Mouse (Mus musculus): ENCODE data around the gene Slc9a9. TPM values are rescaled to one million over a fixed set of nuclear protein-coding genes. Genes with fewer than 3 reads are reported as not detected.

The Slc9a9 gene
- polyA plus RNA-seq, 1 experiment, result 6.5 TPM

DNA sequence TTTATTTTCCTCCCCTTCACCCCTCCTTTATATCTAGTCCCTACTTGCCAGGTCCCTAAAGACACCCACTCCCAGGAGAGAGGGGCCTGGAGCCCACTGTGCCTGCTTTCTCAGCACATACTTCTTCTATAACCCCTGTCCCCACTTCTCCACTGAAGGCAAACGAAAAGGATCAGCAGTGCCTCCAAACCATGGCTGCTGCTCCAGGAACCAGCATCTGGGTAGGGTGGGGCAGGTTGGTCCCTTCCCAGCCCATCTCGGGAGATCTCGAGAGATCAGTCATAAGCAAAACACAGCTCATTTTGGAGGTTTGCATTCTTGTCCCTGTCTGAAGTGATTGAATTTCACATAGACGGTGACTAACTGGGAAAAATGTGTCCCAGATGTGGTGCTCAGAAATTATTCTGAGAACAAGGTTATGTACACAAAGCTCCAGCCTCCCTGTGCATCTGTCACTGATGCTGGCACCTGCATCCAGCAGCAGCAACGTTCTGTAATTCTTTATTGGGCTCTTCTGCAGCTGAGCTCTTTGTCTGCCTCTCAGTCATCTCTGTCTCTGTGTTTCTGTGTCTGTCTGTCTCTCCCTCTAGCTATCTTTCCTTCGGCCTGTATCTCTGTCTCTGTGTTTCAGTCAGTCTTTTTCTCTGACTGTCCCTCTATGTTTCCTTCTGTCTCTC, 31.6 kb downstream of the Slc9a9 start:
- TF ChIP-seq CTCF (IDR thresholded peaks at IDR 0.05; ENCODE audit: control insufficient read depth, insufficient read depth, low read length), result no peak
- no peak for TF ChIP-seq POLR2A (IDR thresholded peaks at IDR 0.05; ENCODE audit: borderline replicate concordance, control insufficient read depth, low read depth, low read length)
- 73% methylated on average over 6 of the region's 6 CpGs for WGBS
- H3K4me1 ChIP-seq (ENCODE audit: control insufficient read depth, insufficient read depth, low read length), result peaks cover 3% of the 10 kb centered on the region; the same call in 1 of the 2 replicates
- no peak overlapping the region for H3K4me3 ChIP-seq (replicated peaks; ENCODE audit: control insufficient read depth, low read depth, low read length)
- no peak overlapping the region for H3K27ac ChIP-seq (ENCODE audit: control insufficient read depth, insufficient read depth, low read depth, low read length, poor library complexity)

GRCm38 (mm10) chr9:94701965-94702634, 32.4 kb downstream of the Slc9a9 start:
- Histone ChIP-seq H3K27ac (ENCODE audit: control insufficient read depth, insufficient read depth, low read depth, low read length, poor library complexity) (no peak overlapping the region), H3K4me3 (replicated peaks; ENCODE audit: control insufficient read depth, low read depth, low read length) (no peak overlapping the region), H3K4me1 (ENCODE audit: control insufficient read depth, insufficient read depth, low read length) (no peaks in the 10 kb centered on the region; the same call in 1 of the 2 replicates)
- TF ChIP-seq POLR2A (IDR thresholded peaks at IDR 0.05; ENCODE audit: borderline replicate concordance, control insufficient read depth, low read depth, low read length), result no peak
- no peak for TF ChIP-seq CTCF (IDR thresholded peaks at IDR 0.05; ENCODE audit: control insufficient read depth, insufficient read depth, low read length)
- 79% methylated on average over 10 of the region's 10 CpGs for WGBS

GRCm38 (mm10) chr9:94704986-94705757, 35.5 kb downstream of the Slc9a9 start:
- Histone ChIP-seq H3K4me3 (replicated peaks; ENCODE audit: control insufficient read depth, low read depth, low read length) (no peak overlapping the region), H3K27ac (ENCODE audit: control insufficient read depth, insufficient read depth, low read depth, low read length, poor library complexity) (no peak overlapping the region), H3K4me1 (ENCODE audit: control insufficient read depth, insufficient read depth, low read length) (no peaks in the 10 kb centered on the region; the same call in 1 of the 2 replicates)
- WGBS, result 69% methylated on average over 9 of the region's 9 CpGs
- no peak for TF ChIP-seq CTCF (IDR thresholded peaks at IDR 0.05; ENCODE audit: control insufficient read depth, insufficient read depth, low read length)
- TF ChIP-seq POLR2A (IDR thresholded peaks at IDR 0.05; ENCODE audit: borderline replicate concordance, control insufficient read depth, low read depth, low read length), result no peak

DNA sequence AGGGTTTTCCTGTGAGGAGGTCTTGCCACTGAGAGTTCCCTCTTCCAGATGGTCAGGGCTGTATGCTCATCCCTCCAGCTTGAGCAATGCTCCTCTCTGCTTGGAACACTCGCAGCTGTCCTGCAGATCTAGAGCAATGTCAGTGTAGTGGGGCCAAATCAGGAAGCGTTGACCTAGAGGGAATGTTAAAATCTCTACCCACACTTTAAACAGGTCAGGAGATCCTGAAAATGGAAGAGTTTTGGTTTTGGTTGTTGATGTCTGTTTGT, 36.0 kb downstream of the Slc9a9 start:
- no peak overlapping the region for H3K27ac ChIP-seq (ENCODE audit: control insufficient read depth, insufficient read depth, low read depth, low read length, poor library complexity)
- H3K4me3 ChIP-seq (replicated peaks; ENCODE audit: control insufficient read depth, low read depth, low read length), result no peak overlapping the region
- WGBS, result 62% methylated on average over 2 of the region's 2 CpGs
- no peak for TF ChIP-seq CTCF (IDR thresholded peaks at IDR 0.05; ENCODE audit: control insufficient read depth, insufficient read depth, low read length)
- TF ChIP-seq POLR2A (IDR thresholded peaks at IDR 0.05; ENCODE audit: borderline replicate concordance, control insufficient read depth, low read depth, low read length), result no peak
- no peaks in the 10 kb centered on the region; the same call in 1 of the 2 replicates for H3K4me1 ChIP-seq (ENCODE audit: control insufficient read depth, insufficient read depth, low read length)

DNA sequence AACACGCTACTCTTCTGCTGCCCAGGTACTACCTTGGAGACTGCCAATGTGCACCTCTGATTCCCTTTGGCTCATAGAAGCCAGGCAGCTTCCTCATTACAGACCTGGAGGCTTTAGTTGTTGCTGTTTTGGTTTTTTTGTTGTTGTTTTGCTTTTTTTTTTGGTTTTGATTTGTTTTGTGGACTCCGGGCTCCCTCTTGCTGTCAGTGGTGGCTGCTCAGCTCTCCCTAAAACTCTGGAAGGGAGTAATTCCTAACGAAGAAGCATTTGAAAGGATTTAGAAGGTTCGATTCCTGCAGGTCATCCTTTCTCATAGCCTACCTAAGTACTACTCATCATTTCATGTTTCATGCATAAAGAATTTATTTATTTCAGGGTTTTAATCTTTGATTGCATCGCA, 42.4 kb downstream of the Slc9a9 start:
- TF ChIP-seq CTCF (IDR thresholded peaks at IDR 0.05; ENCODE audit: control insufficient read depth, insufficient read depth, low read length), result no peak
- TF ChIP-seq POLR2A (IDR thresholded peaks at IDR 0.05; ENCODE audit: borderline replicate concordance, control insufficient read depth, low read depth, low read length), result no peak
- Histone ChIP-seq H3K4me3 (replicated peaks; ENCODE audit: control insufficient read depth, low read depth, low read length) (no peak overlapping the region), H3K4me1 (ENCODE audit: control insufficient read depth, insufficient read depth, low read length) (no peaks in the 10 kb centered on the region), H3K27ac (ENCODE audit: control insufficient read depth, insufficient read depth, low read depth, low read length, poor library complexity) (no peak overlapping the region)
- 82% methylated on average over 5 of the region's 5 CpGs for WGBS

- Histone ChIP-seq H3K4me3 (replicated peaks; ENCODE audit: control insufficient read depth, low read depth, low read length) (no peak overlapping the region), H3K27ac (ENCODE audit: control insufficient read depth, insufficient read depth, low read depth, low read length, poor library complexity) (no peak overlapping the region), H3K4me1 (ENCODE audit: control insufficient read depth, insufficient read depth, low read length) (no peaks in the 10 kb centered on the region)
- no peak for TF ChIP-seq POLR2A (IDR thresholded peaks at IDR 0.05; ENCODE audit: borderline replicate concordance, control insufficient read depth, low read depth, low read length)
- TF ChIP-seq CTCF (IDR thresholded peaks at IDR 0.05; ENCODE audit: control insufficient read depth, insufficient read depth, low read length), result no peak
- WGBS, result 69% methylated on average over 2 of the region's 2 CpGs
Measured at GRCm38 (mm10) chr9:94716695-94717094, 47.0 kb downstream of the Slc9a9 start.

GRCm38 (mm10) chr9:94723631-94724030, 53.9 kb downstream of the Slc9a9 start:
- 74% methylated on average over 2 of the region's 2 CpGs for WGBS
- Histone ChIP-seq H3K27ac (ENCODE audit: control insufficient read depth, insufficient read depth, low read depth, low read length, poor library complexity) (no peak overlapping the region), H3K4me3 (replicated peaks; ENCODE audit: control insufficient read depth, low read depth, low read length) (no peak overlapping the region), H3K4me1 (ENCODE audit: control insufficient read depth, insufficient read depth, low read length) (no peaks in the 10 kb centered on the region)
- TF ChIP-seq POLR2A (IDR thresholded peaks at IDR 0.05; ENCODE audit: borderline replicate concordance, control insufficient read depth, low read depth, low read length) (no peak), CTCF (IDR thresholded peaks at IDR 0.05; ENCODE audit: control insufficient read depth, insufficient read depth, low read length) (no peak)

GRCm38 (mm10) chr9:94725121-94725520, 55.4 kb downstream of the Slc9a9 start:
- H3K4me3 ChIP-seq (replicated peaks; ENCODE audit: control insufficient read depth, low read depth, low read length), result no peak overlapping the region
- WGBS, result 89% methylated on average over 5 of the region's 5 CpGs
- no peak for TF ChIP-seq CTCF (IDR thresholded peaks at IDR 0.05; ENCODE audit: control insufficient read depth, insufficient read depth, low read length)
- no peak for TF ChIP-seq POLR2A (IDR thresholded peaks at IDR 0.05; ENCODE audit: borderline replicate concordance, control insufficient read depth, low read depth, low read length)
- no peak overlapping the region for H3K27ac ChIP-seq (ENCODE audit: control insufficient read depth, insufficient read depth, low read depth, low read length, poor library complexity)
- no peaks in the 10 kb centered on the region for H3K4me1 ChIP-seq (ENCODE audit: control insufficient read depth, insufficient read depth, low read length)

Data from bone marrow, adult 2 months (tissue).